Mouse (Mus musculus): ENCODE measurements around the gene Zbp1. TPM values are rescaled to one million over a fixed set of nuclear protein-coding genes. Genes with fewer than 3 reads are reported as not detected.

Zbp1 gene
- polyA plus RNA-seq (2015; fragmentation: Nextera tagmentation; extraction: Ambion mirVana) = 0.84 and 0.86 TPM in 2 replicates

- Histone ChIP-seq H3K4me2 (no peak within 1 kb of the TSS), H3K27me3 (peaks cover 6% of the 10 kb centered on the region; the same call in 1 of the 2 replicates), H3K4me3 (replicated peaks) (no peak within 1 kb of the TSS), H3K9ac (no peak within 1 kb of the TSS), H3K36me3 (replicated peaks) (no peaks in the 10 kb centered on the region), H3K9me3 (replicated peaks) (no peaks in the 10 kb centered on the region), H3K4me1 (replicated peaks) (no peaks in the 10 kb centered on the region), H3K27ac (replicated peaks) (no peak within 1 kb of the TSS)
- ATAC-seq (ENCODE audit: insufficient read depth) = no peak
- WGBS (ENCODE audit: insufficient replicate concordance) = 41% methylated on average over 11 of the region's 11 CpGs
These were observed at the start of gene Zbp1 for GRCm38 (mm10) chr2:173218416-173219141. Gene Zbp1, minus strand, starts transcription at chr2:173218923.

- 45% methylated on average over 3 of the region's 3 CpGs for WGBS (ENCODE audit: insufficient replicate concordance)
- H3K9me3 ChIP-seq (replicated peaks) = no peaks in the 10 kb centered on the region
- peaks cover 53% of the 10 kb centered on the region for H3K27me3 ChIP-seq
- no peaks in the 10 kb centered on the region for H3K4me1 ChIP-seq (replicated peaks)
- no peak for ATAC-seq (ENCODE audit: insufficient read depth)
- no peak overlapping the region for H3K4me2 ChIP-seq
- no peak overlapping the region for H3K4me3 ChIP-seq (replicated peaks)
- H3K27ac ChIP-seq (replicated peaks) = no peak overlapping the region
- H3K36me3 ChIP-seq (replicated peaks) = no peaks in the 10 kb centered on the region
- H3K9ac ChIP-seq = no peak overlapping the region
These were observed 48.8 kb upstream of the Zbp1 start for GRCm38 (mm10) chr2:173267562-173267961.

GRCm38 (mm10) chr2:173266349-173267112 is 47.8 kb upstream of the Zbp1 start:
- Histone ChIP-seq H3K9me3 (replicated peaks) (no peaks in the 10 kb centered on the region), H3K4me3 (replicated peaks) (no peak overlapping the region), H3K4me1 (replicated peaks) (no peaks in the 10 kb centered on the region), H3K4me2 (no peak overlapping the region), H3K27ac (replicated peaks) (no peak overlapping the region), H3K9ac (no peak overlapping the region), H3K27me3 (peaks cover 43% of the 10 kb centered on the region), H3K36me3 (replicated peaks) (no peaks in the 10 kb centered on the region)
- no peak for ATAC-seq (ENCODE audit: insufficient read depth)
- 59% methylated on average over 25 of the region's 25 CpGs for WGBS (ENCODE audit: insufficient replicate concordance)

- no peaks in the 10 kb centered on the region for H3K4me1 ChIP-seq (replicated peaks)
- WGBS (ENCODE audit: insufficient replicate concordance) = 74% methylated on average over 22 of the region's 22 CpGs
- no peak overlapping the region for H3K4me3 ChIP-seq (replicated peaks)
- H3K9me3 ChIP-seq (replicated peaks) = no peaks in the 10 kb centered on the region
- no peak overlapping the region for H3K9ac ChIP-seq
- peaks cover 34% of the 10 kb centered on the region for H3K27me3 ChIP-seq
- no peak overlapping the region for H3K27ac ChIP-seq (replicated peaks)
- no peak overlapping the region for H3K4me2 ChIP-seq
- ATAC-seq (ENCODE audit: insufficient read depth) = no peak
- H3K36me3 ChIP-seq (replicated peaks) = no peaks in the 10 kb centered on the region
These were observed 46.9 kb upstream of the Zbp1 start for GRCm38 (mm10) chr2:173265468-173266265.

- H3K27ac ChIP-seq (replicated peaks) = no peak overlapping the region
- 42% methylated on average over 13 of the region's 13 CpGs for WGBS (ENCODE audit: insufficient replicate concordance)
- H3K4me1 ChIP-seq (replicated peaks) = no peaks in the 10 kb centered on the region
- H3K36me3 ChIP-seq (replicated peaks) = no peaks in the 10 kb centered on the region
- no peak overlapping the region for H3K9ac ChIP-seq
- H3K27me3 ChIP-seq = peaks cover 25% of the 10 kb centered on the region
- H3K9me3 ChIP-seq (replicated peaks) = no peaks in the 10 kb centered on the region
- no peak overlapping the region for H3K4me3 ChIP-seq (replicated peaks)
- no peak for ATAC-seq (ENCODE audit: insufficient read depth)
- H3K4me2 ChIP-seq = no peak overlapping the region
These were observed 45.9 kb upstream of the Zbp1 start for GRCm38 (mm10) chr2:173264467-173265128.

- H3K4me1 ChIP-seq (replicated peaks) = no peaks in the 10 kb centered on the region
- H3K4me2 ChIP-seq = no peak overlapping the region
- no peak overlapping the region for H3K9ac ChIP-seq
- no peaks in the 10 kb centered on the region for H3K36me3 ChIP-seq (replicated peaks)
- WGBS (ENCODE audit: insufficient replicate concordance) = 34% methylated on average over 11 of the region's 11 CpGs
- H3K27ac ChIP-seq (replicated peaks) = no peak overlapping the region
- H3K9me3 ChIP-seq (replicated peaks) = no peaks in the 10 kb centered on the region
- no peak overlapping the region for H3K4me3 ChIP-seq (replicated peaks)
- no peak for ATAC-seq (ENCODE audit: insufficient read depth)
- H3K27me3 ChIP-seq = peaks cover 18% of the 10 kb centered on the region
These were observed 45.1 kb upstream of the Zbp1 start for GRCm38 (mm10) chr2:173263636-173264330.

- H3K4me3 ChIP-seq (replicated peaks) = no peak overlapping the region
- WGBS (ENCODE audit: insufficient replicate concordance) = 56% methylated on average over 10 of the region's 10 CpGs
- no peak overlapping the region for H3K27ac ChIP-seq (replicated peaks)
These were observed 42.8 kb upstream of the Zbp1 start for GRCm38 (mm10) chr2:173261497-173261896.

GRCm38 (mm10) chr2:173258459-173259091 is 39.9 kb upstream of the Zbp1 start:
- Histone ChIP-seq H3K4me1 (replicated peaks) (no peaks in the 10 kb centered on the region), H3K4me2 (no peak overlapping the region), H3K27ac (replicated peaks) (no peak overlapping the region), H3K4me3 (replicated peaks) (no peak overlapping the region), H3K9ac (no peak overlapping the region), H3K9me3 (replicated peaks) (no peaks in the 10 kb centered on the region), H3K36me3 (replicated peaks) (no peaks in the 10 kb centered on the region), H3K27me3 (no peaks in the 10 kb centered on the region)
- ATAC-seq (ENCODE audit: insufficient read depth) = no peak
- 51% methylated on average over 9 of the region's 9 CpGs for WGBS (ENCODE audit: insufficient replicate concordance)

More at GRCm38 (mm10) chr2:173261497-173261896, 42.8 kb upstream of the Zbp1 start:
- no peaks in the 10 kb centered on the region for H3K36me3 ChIP-seq (replicated peaks)
- no peak overlapping the region for H3K9ac ChIP-seq
- H3K4me1 ChIP-seq (replicated peaks) = no peaks in the 10 kb centered on the region
- H3K9me3 ChIP-seq (replicated peaks) = no peaks in the 10 kb centered on the region
- peaks cover 5% of the 10 kb centered on the region; the same call in 1 of the 2 replicates for H3K27me3 ChIP-seq
- H3K4me2 ChIP-seq = no peak overlapping the region
- no peak for ATAC-seq (ENCODE audit: insufficient read depth)

- 51% methylated on average over 7 of the region's 7 CpGs for WGBS (ENCODE audit: insufficient replicate concordance)
- H3K4me3 ChIP-seq (replicated peaks) = no peak overlapping the region
- no peaks in the 10 kb centered on the region for H3K36me3 ChIP-seq (replicated peaks)
- no peaks in the 10 kb centered on the region for H3K27me3 ChIP-seq
- no peaks in the 10 kb centered on the region for H3K4me1 ChIP-seq (replicated peaks)
- ATAC-seq (ENCODE audit: insufficient read depth) = no peak
- no peak overlapping the region for H3K27ac ChIP-seq (replicated peaks)
- H3K9ac ChIP-seq = no peak overlapping the region
- no peak overlapping the region for H3K4me2 ChIP-seq
- H3K9me3 ChIP-seq (replicated peaks) = no peaks in the 10 kb centered on the region
These were observed 38.9 kb upstream of the Zbp1 start for GRCm38 (mm10) chr2:173257610-173258009.

GRCm38 (mm10) chr2:173256552-173256949 is 37.8 kb upstream of the Zbp1 start:
- Histone ChIP-seq H3K9ac (no peak overlapping the region), H3K4me2 (no peak overlapping the region), H3K27me3 (no peaks in the 10 kb centered on the region), H3K9me3 (replicated peaks) (no peaks in the 10 kb centered on the region), H3K4me3 (replicated peaks) (no peak overlapping the region), H3K27ac (replicated peaks) (no peak overlapping the region), H3K4me1 (replicated peaks) (no peaks in the 10 kb centered on the region), H3K36me3 (replicated peaks) (no peaks in the 10 kb centered on the region)
- WGBS (ENCODE audit: insufficient replicate concordance) = 49% methylated on average over 4 of the region's 4 CpGs
- ATAC-seq (ENCODE audit: insufficient read depth) = no peak
